Mouse (Mus musculus): ENCODE measurements around the gene Tmprss15.

DNA sequence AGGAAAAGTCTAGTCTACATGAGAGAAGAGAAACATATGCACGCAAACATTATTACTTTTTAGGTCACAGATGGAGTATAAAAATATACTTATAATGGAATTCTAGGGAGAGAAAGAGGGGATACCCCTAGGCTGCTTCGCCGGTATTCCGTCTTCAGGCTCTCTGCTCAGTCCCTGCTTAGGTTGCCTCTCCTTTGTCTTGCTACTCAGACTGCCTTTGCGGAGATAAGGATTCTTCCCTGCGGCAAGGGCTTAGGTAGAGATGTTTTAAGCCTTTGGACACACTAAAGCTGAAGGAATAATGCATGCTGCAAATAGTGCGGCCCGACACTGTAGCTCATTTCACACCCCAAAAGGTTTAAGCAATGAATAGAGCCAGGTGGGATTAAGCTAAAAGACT is 114.5 kb downstream of the Tmprss15 start:
- no peak for TF ChIP-seq CTCF (IDR thresholded peaks at IDR 0.05; ENCODE audit: extremely low read depth, insufficient read length, insufficient replicate concordance, low read depth, low read length)
- no peak for TF ChIP-seq POLR2A (IDR thresholded peaks at IDR 0.05; ENCODE audit: low read depth, low read length)

All from small intestine, adult 2 months (tissue).